Mouse (Mus musculus) liver, embryonic 16.5 days (tissue): ENCODE measurements around the gene Togaram2. TPM values are rescaled to one million over a fixed set of nuclear protein-coding genes. Genes with fewer than 3 reads are reported as not detected.
"Not testable (repeated sequence)": the region's sequence is repeated elsewhere in the genome, so short reads cannot be mapped to it uniquely, and the experiment has no call there.

Experiments used
- ATAC-seq: fragments of 200-750 bp; cut with Nextera tagmentation; 2 replicates; pipeline ENCODE4 v1.8.0; 2017; ENCODE audit warnings: low read depth, mild to moderate bottlenecking, moderate number of reproducible peaks, moderate library complexity
- H3K27ac ChIP-seq: fragments of 300-500 bp; sonication (generic); 2 replicates; pipeline ENCODE4 v1.5.1; 2014; ENCODE audit warnings: mild to moderate bottlenecking, low read length
- H3K27me3 ChIP-seq: fragments of 300-500 bp; sonication (generic); 2 replicates; pipeline ENCODE4 v1.6.1; 2014; ENCODE audit warnings: low read depth, low read length, mixed read lengths; ENCODE audit not compliant: control insufficient read depth, insufficient read depth
- H3K36me3 ChIP-seq: fragments of 300-500 bp; sonication (generic); 2 replicates; pipeline ENCODE4 v1.6.1; 2014; ENCODE audit warnings: mild to moderate bottlenecking; ENCODE audit not compliant: control insufficient read depth, insufficient read depth
- H3K4me1 ChIP-seq: fragments of 300-500 bp; sonication (generic); 2 replicates; pipeline ENCODE4 v1.6.1; 2014; ENCODE audit warnings: low read depth, low read length, mixed read lengths; ENCODE audit not compliant: control insufficient read depth
- H3K4me2 ChIP-seq: fragments of 300-500 bp; sonication (generic); 2 replicates; pipeline ENCODE4 v1.6.1; 2014; ENCODE audit warnings: low read depth, low read length, mixed read lengths
- H3K4me3 ChIP-seq: fragments of 300-500 bp; sonication (generic); 2 replicates; pipeline ENCODE4 v1.5.1; 2014; ENCODE audit warnings: low read depth, mild to moderate bottlenecking, low read length
- H3K9ac ChIP-seq: fragments of 300-500 bp; sonication (generic); 2 replicates; pipeline ENCODE4 v1.6.1; 2014; ENCODE audit warnings: low read depth, low read length
- H3K9me3 ChIP-seq: fragments of 300-500 bp; sonication (generic); replicated peaks from 2 replicates; pipeline ENCODE4 v1.6.1; 2016; ENCODE audit warnings: low read length; ENCODE audit not compliant: control insufficient read depth
- WGBS: fragments of 180-500 bp; shearing (Covaris S2); extraction: QIAGEN DNeasy Blood & Tissue Kit; methylation state at CpG from one replicate; pipeline ENCODE4 v1.1.7; 2014; ENCODE audit not compliant: insufficient replicate concordance; 5-methylcytosine and 5-hydroxymethylcytosine counted together
- polyA plus RNA-seq: library from polyadenylated mRNA; unstranded; fragments of >200 nt; fragmentation: Nextera tagmentation; extraction: Ambion mirVana; gene quantifications from 2 replicates; pipeline ENCODE4 v1.2.1, GENCODE M21; 2015

The Togaram2 gene
- polyA plus RNA-seq = not detected in 2 replicates

DNA sequence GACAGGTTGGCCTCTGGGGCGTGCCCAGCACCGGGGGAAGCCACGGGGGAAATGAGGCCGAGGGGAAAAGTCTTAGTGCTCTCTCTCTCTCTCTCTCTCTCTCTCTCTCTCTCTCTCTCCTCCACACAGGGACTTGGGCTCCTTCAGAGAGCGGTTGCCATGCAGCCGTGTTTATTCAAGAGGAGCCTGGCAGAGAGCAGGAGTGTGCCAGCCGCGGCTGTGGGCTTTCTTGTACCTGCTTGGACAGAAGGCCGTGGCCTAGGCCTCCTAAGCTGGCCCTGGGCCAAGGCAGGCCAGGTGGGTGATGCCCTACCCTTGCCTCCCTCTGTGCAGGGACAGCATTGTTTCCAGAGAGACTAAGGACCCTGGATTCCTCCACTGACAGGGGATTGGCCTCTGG, at the start of gene Togaram2:
TSS of gene Togaram2 (plus strand) at position 170 of the 400 bp plus-strand sequence.
- no peaks in the 10 kb centered on the region for H3K27me3 ChIP-seq
- no peak within 1 kb of the TSS for H3K4me2 ChIP-seq
- no peaks in the 10 kb centered on the region for H3K9me3 ChIP-seq
- no peaks in the 10 kb centered on the region for H3K4me1 ChIP-seq
- H3K9ac ChIP-seq = no peak within 1 kb of the TSS
- 64% methylated on average over 9 of the region's 9 CpGs for whole genome bisulfite sequencing
- no peak within 1 kb of the TSS for H3K27ac ChIP-seq
- no peaks in the 10 kb centered on the region for H3K36me3 ChIP-seq
- H3K4me3 ChIP-seq = no peak within 1 kb of the TSS
- no peak for ATAC-seq

DNA sequence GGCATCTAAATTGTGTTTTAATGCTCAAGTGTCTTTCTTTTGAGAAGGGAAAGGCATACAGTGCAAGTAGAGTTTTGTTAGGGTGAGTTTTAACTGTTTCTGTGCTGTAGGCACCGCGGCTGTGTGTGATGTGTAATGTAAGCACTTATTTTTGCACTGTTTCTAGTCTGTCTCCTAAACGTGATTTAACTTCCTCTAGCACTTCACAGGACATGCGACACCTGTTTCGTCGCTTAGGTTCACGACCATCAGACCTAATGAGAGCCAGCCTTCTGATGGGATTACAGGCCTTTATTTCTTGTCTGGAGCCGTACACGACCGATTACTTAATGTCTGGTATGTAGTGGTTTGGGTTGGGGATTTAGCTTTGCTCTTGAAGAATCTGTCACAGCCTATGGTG, 41.3 kb upstream of the Togaram2 start:
- Histone ChIP-seq H3K27me3 (no peaks in the 10 kb centered on the region), H3K4me2 (no peak overlapping the region), H3K4me1 (no peaks in the 10 kb centered on the region), H3K9me3 (no peaks in the 10 kb centered on the region), H3K9ac (no peak overlapping the region), H3K27ac (no peak overlapping the region), H3K36me3 (peaks cover 39% of the 10 kb centered on the region), H3K4me3 (no peak overlapping the region)
- WGBS = 79% methylated on average over 10 of the region's 10 CpGs
- no peak for ATAC-seq

DNA sequence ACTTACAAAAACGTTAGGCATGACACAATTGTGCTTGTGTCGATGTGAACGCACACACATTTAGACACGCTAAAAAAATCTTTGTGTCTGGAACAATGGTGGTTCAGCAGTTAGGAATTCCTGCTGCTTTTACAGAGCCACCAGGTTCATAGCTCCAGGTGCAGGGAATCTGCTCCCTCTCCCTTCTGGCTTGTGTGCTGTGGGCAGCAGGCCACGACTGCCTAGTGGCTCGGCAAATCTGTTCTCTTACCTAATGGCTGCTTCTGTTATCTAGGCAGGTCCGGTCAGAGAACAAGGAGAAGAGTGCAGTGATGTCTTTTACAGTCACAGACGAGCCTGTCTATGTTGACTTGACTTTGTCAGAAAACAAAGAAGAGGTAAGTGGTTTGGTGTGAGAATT, 39.7 kb upstream of the Togaram2 start:
- 66% methylated on average over 8 of the region's 8 CpGs for whole genome bisulfite sequencing
- Histone ChIP-seq H3K27me3 (no peaks in the 10 kb centered on the region), H3K36me3 (peaks cover 33% of the 10 kb centered on the region)

DNA sequence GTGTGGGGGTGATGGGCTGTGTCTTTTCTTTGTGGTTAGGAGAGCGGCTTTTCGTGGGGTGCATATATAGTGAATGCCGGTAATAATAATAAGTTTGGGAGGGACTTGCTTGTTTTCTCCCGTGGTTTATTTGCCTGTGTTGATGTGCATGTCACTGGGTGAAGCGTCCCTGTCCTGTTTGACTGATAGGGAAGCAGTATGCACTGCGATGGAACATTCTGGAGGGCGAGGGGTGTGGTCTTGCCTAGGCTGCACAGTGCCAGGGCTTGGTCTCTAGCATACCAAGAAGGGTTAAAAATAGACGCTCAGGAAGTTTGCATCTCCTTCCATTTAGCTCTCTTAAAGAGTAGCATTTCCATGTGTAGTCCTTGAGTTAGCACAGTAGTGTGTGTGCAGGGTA, 36.3 kb upstream of the Togaram2 start:
- no peak for ATAC-seq
- Histone ChIP-seq H3K4me3 (no peak overlapping the region), H3K36me3 (peaks cover 38% of the 10 kb centered on the region), H3K4me2 (no peak overlapping the region), H3K4me1 (no peaks in the 10 kb centered on the region), H3K27me3 (no peaks in the 10 kb centered on the region), H3K9ac (no peak overlapping the region), H3K27ac (no peak overlapping the region), H3K9me3 (no peaks in the 10 kb centered on the region)
- WGBS = 78% methylated on average over 8 of the region's 8 CpGs

More for the DNA sequence above, 39.7 kb upstream of the Togaram2 start:
- Histone ChIP-seq H3K27ac (no peak overlapping the region), H3K9me3 (no peaks in the 10 kb centered on the region), H3K9ac (no peak overlapping the region), H3K4me1 (no peaks in the 10 kb centered on the region), H3K4me2 (no peak overlapping the region), H3K4me3 (no peak overlapping the region)
- no peak for ATAC-seq

DNA sequence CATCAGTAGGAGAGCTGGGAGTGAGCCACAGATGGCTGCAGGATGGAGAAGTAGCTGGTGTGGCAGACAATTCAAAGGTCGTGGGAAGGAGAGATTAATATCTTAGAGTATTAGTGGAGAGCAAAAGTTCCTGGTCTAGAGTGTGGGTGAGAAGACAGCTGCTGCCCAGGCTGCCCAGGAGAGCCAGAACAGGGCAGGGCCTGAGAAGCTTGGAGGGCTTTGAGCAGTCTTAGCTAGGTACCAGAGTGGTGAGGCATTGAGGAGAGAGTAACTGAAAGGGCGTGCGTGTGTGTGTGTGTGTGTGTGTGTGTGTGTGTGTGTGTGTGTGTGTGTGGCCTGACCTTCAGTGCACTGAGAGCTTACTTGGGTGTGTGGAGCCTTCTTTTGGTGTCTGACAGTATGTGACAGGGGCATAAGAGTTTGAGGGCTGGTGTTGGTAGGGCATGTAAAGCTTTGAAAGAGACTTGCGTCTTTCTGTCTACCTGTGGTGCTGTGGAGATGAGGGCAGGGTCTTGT, 35.3 kb upstream of the Togaram2 start:
- Histone ChIP-seq H3K36me3 (peaks cover 40% of the 10 kb centered on the region), H3K9ac (no peak overlapping the region), H3K9me3 (no peaks in the 10 kb centered on the region), H3K4me1 (no peaks in the 10 kb centered on the region), H3K4me2 (no peak overlapping the region), H3K27ac (no peak overlapping the region), H3K4me3 (no peak overlapping the region), H3K27me3 (no peaks in the 10 kb centered on the region)
- ATAC-seq = no peak
- 65% methylated on average over 4 of the region's 4 CpGs for WGBS

DNA sequence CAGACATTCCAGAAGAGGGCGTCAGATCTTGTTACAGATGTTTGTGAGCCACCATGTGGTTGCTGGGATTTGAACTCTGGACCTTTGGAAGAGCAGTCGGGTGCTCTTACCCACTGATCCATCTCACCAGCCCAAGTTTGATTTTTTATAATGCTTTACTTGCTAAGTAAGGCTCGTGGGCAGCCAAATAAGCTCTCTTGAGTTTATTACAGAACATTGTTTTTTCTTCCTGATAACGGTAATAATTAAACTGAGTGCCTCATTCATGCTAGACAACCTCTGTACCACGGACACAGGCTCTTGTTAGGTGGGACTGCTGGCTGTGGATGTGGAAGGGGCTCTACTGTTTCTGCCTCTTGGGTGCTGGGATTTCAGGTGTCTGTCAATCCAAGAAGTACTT, 34.0 kb upstream of the Togaram2 start:
- not testable (repeated sequence) for H3K9me3 ChIP-seq, H3K27ac ChIP-seq, H3K4me2 ChIP-seq, H3K4me1 ChIP-seq, H3K4me3 ChIP-seq, H3K9ac ChIP-seq, H3K27me3 ChIP-seq, ATAC-seq
- WGBS = 68% methylated on average over 5 of the region's 5 CpGs
- H3K36me3 ChIP-seq = peaks cover 33% of the 10 kb centered on the region

DNA sequence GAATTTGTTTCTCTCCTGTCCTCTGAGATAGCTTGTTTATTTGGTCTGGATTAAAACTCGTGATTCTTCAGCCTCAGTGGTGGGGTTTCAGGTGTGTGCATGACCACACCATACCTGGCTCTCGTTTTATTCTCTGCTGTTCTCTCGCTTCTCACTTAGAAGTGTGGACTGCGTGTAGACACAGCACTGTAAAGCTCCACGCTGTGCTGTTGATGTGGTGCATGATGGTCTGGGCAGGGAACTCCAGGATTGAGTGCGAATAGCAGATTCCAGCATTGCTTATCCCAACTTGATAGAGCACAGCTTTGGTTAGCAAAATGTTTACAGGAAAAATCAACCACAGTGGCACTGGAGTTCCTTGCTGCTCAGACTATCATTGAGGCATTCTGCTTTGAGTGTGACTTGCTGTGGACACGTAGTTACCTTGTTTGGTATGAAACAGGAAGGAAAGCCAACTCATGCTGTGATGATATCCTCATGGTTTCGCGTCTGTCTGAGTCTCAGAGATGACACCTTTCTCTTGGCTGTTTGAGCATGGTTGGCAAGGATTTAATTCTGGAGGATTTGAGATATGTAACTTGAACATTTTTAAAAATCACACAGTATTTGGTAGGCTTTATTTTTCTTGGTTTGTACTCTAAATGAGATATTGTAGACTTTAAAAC, 32.5 kb upstream of the Togaram2 start:
- WGBS = 75% methylated on average over 9 of the region's 9 CpGs
- Histone ChIP-seq H3K27ac (no peak overlapping the region), H3K36me3 (peaks cover 24% of the 10 kb centered on the region), H3K9me3 (no peaks in the 10 kb centered on the region), H3K27me3 (no peaks in the 10 kb centered on the region), H3K4me1 (no peaks in the 10 kb centered on the region), H3K4me2 (no peak overlapping the region), H3K9ac (no peak overlapping the region), H3K4me3 (no peak overlapping the region)
- ATAC-seq = no peak

DNA sequence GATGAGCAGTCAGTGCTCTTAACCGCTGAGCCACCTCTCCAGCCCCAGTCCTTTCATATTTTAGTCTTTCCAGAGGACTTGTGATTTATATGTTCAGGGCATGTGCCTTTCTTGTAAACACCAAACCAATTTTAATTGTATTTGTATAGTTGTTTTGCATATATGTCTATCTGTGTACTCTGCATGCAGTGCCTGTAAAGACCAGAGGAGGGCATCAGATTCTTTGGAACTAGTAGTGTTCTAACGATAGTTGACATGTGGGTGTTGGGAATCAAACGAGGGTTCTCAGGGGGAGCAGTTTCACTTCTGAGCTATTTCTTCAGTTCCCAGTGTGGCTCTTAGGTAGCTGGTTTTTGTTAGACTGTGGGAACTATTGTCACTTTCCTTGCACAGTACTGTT, 30.9 kb upstream of the Togaram2 start:
- no peak for ATAC-seq
- H3K4me3 ChIP-seq = no peak overlapping the region

DNA sequence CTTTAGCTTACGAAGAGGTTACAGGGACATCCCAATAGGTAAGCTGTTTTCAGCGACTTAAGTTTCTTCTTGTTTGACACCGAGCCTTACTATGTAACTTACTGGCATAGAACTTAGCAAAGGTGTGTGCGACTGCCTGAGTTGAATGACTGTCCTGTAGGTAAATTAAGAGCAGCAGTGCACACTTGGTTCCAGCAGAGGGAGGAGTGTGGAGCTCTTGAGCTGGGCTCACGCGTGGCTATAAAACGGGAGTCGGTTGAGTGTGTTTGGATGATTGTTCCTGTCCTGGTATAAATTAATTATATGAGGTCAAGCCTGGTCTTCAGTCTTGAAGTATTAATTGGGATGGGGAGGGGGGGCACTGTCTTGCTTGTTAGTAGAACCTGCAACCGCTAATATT, 23.1 kb upstream of the Togaram2 start:
- H3K4me2 ChIP-seq = no peak overlapping the region
- no peak for ATAC-seq
- no peaks in the 10 kb centered on the region for H3K9me3 ChIP-seq
- no peak overlapping the region for H3K27ac ChIP-seq
- WGBS = 86% methylated on average over 9 of the region's 9 CpGs
- H3K27me3 ChIP-seq = no peaks in the 10 kb centered on the region
- H3K4me1 ChIP-seq = no peaks in the 10 kb centered on the region
- no peak overlapping the region for H3K9ac ChIP-seq
- H3K4me3 ChIP-seq = no peak overlapping the region
- peaks cover 35% of the 10 kb centered on the region for H3K36me3 ChIP-seq

More for the DNA sequence above, 30.9 kb upstream of the Togaram2 start:
- Histone ChIP-seq H3K4me1 (no peaks in the 10 kb centered on the region), H3K9me3 (no peaks in the 10 kb centered on the region), H3K27me3 (no peaks in the 10 kb centered on the region), H3K27ac (no peak overlapping the region), H3K36me3 (peaks cover 20% of the 10 kb centered on the region), H3K4me2 (no peak overlapping the region), H3K9ac (no peak overlapping the region)
- WGBS = 71% methylated on average over 3 of the region's 3 CpGs
